Mouse (Mus musculus) lung, embryonic 15.5 days (tissue): ENCODE measurements at regions not wholly inside any gene's neighbourhood (a gene's known extent, or its start where the extent isn't known, plus 50 kb on each side); places are given as distances from the start of the nearest gene placed in this dataset.
"Not testable (repeated sequence)": the region's sequence is repeated elsewhere in the genome, so short reads cannot be mapped to it uniquely, and the experiment has no call there.

Source experiments
- ATAC-seq: fragments of 200-750 bp; cut with Nextera tagmentation; 2 replicates; pipeline ENCODE4 v1.8.0; 2017; ENCODE audit warnings: moderate number of reproducible peaks, borderline replicate concordance; ENCODE audit not compliant: low FRiP score, low TSS enrichment; ENCODE audit errors: extremely low read depth
- H3K27ac ChIP-seq: fragments of 300-500 bp; sonication (generic); 2 replicates; pipeline ENCODE4 v1.5.1; 2015; ENCODE audit warnings: moderate library complexity, mild to moderate bottlenecking, inconsistent platforms
- H3K27me3 ChIP-seq: fragments of 300-500 bp; sonication (generic); 2 replicates; pipeline ENCODE4 v1.6.1; 2015; ENCODE audit warnings: inconsistent platforms
- H3K36me3 ChIP-seq: fragments of 300-500 bp; sonication (generic); 2 replicates; pipeline ENCODE4 v1.6.1; 2015; ENCODE audit warnings: inconsistent platforms
- H3K4me1 ChIP-seq: fragments of 300-500 bp; sonication (generic); 2 replicates; pipeline ENCODE4 v1.6.1; 2015; ENCODE audit warnings: inconsistent platforms
- H3K4me2 ChIP-seq: fragments of 300-500 bp; sonication (generic); 2 replicates; pipeline ENCODE4 v1.6.1; 2015; ENCODE audit warnings: inconsistent platforms, mild to moderate bottlenecking, moderate library complexity
- H3K4me3 ChIP-seq: fragments of 300-500 bp; sonication (generic); 2 replicates; pipeline ENCODE4 v1.5.1; 2015; ENCODE audit warnings: mild to moderate bottlenecking, inconsistent platforms
- H3K9ac ChIP-seq: fragments of 300-500 bp; sonication (generic); 2 replicates; pipeline ENCODE4 v1.6.1; 2015; ENCODE audit warnings: inconsistent platforms
- H3K9me3 ChIP-seq: fragments of 300-500 bp; sonication (generic); 2 replicates; pipeline ENCODE4 v1.6.1; 2016; ENCODE audit warnings: inconsistent platforms
- WGBS: fragments of 180-500 bp; shearing (Covaris S2); methylation state at CpG from one replicate; pipeline ENCODE4 v1.1.7; 2015; 5-methylcytosine and 5-hydroxymethylcytosine counted together

DNA sequence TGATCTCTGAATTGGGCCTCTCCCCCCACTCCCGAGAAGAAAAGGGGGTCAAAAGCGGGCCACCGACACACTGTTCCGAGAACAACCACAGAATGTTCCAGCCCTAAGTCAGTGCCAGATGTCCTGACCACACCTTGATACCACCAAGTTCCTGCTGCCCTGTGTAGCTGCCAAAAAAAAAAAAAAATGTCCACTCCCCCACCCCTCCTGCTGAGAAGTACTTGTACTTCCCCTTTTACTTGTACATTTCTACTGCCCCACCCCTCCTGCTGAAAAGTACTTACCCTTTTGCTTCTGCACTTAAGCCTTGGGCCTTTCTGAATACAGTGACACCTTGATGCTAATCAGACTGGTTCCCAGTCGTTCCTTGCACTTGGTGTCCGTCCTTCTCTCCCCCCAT lies 299.7 kb upstream of the Lrrn1 start:
- H3K27me3 ChIP-seq, ATAC-seq, H3K27ac ChIP-seq, H3K4me3 ChIP-seq, H3K9ac ChIP-seq, H3K4me2 ChIP-seq, H3K36me3 ChIP-seq, H3K4me1 ChIP-seq, H3K9me3 ChIP-seq: not testable (repeated sequence)
- 80% methylated on average over 6 of the region's 6 CpGs for WGBS

DNA sequence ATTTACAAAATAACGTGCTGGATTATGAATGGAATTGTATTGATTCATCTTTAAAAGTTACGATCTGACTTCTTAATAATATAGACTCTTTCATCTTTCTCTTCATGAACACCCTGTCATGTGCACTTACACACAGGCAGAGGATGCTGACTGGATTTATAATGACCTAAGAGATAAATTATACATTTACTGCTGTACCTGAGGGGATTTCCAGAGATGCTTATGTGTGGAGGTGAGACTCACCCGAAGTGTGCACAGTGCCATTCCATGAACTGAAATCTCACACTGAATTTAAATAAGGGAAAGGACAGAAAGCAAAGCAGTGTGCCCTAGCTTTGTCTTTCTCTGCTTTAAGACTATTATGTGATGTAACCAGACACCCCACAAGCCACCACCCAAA lies 291.9 kb upstream of the Lrrn1 start:
- no peak overlapping the region for H3K27ac ChIP-seq
- 68% methylated on average over 3 of the region's 3 CpGs for WGBS
- no peaks in the 10 kb centered on the region for H3K27me3 ChIP-seq
- no peaks in the 10 kb centered on the region for H3K36me3 ChIP-seq
- no peak for ATAC-seq
- no peaks in the 10 kb centered on the region for H3K4me1 ChIP-seq
- no peak overlapping the region for H3K4me2 ChIP-seq
- H3K9ac ChIP-seq: no peak overlapping the region
- no peak overlapping the region for H3K4me3 ChIP-seq
- H3K9me3 ChIP-seq: no peaks in the 10 kb centered on the region

DNA sequence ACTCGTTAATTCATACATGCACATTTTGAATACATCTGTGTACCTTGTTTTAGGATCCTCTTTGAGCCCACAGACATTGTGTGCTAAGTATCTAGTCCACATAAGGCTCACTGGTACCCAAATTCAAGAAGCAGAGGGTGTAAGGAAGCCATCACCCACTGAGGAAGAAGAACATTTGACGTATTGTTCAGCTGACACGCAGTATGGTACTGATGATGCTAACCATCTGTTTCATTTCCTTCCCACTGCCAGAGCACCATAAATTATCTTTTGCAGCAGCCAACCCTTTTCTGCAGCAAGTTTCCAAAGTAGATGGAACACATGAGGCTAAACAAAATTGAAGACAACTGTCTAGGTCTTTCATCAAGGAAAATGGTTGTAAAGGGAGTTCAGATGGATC lies 285.6 kb upstream of the Lrrn1 start:
- 53% methylated on average over 3 of the region's 3 CpGs for WGBS

DNA sequence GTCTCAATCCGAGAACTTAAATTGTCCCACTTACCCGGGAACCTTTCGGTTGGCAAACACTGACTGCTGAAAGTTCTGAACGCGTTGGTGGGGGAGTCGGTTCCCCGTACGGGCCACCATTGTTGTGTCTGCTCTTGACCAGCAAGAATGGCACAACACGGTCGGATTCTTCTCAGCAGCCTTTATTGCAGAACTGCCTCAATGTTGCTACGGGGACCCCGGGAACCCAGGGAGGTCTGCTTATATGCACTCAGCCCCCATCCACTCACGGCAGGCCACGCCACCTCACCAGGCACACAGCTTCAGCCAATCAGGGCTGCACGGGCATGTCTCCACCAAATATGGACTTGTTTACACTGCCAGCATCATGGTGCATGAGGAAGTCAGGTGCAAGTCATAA lies 249.2 kb upstream of the Lrrn1 start:
- Histone ChIP-seq H3K9ac (no peak overlapping the region), H3K36me3 (no peaks in the 10 kb centered on the region), H3K4me2 (no peak overlapping the region), H3K4me3 (no peak overlapping the region), H3K27me3 (no peaks in the 10 kb centered on the region), H3K27ac (no peak overlapping the region), H3K4me1 (no peaks in the 10 kb centered on the region), H3K9me3 (no peaks in the 10 kb centered on the region)
- ATAC-seq: no peak
- WGBS: 90% methylated on average over 15 of the region's 15 CpGs

More for the DNA sequence above, 285.6 kb upstream of the Lrrn1 start:
- Histone ChIP-seq H3K4me1 (no peaks in the 10 kb centered on the region), H3K27me3 (no peaks in the 10 kb centered on the region), H3K36me3 (no peaks in the 10 kb centered on the region), H3K4me3 (no peak overlapping the region), H3K9ac (no peak overlapping the region), H3K4me2 (no peak overlapping the region), H3K9me3 (no peaks in the 10 kb centered on the region), H3K27ac (no peak overlapping the region)
- ATAC-seq: no peak

DNA sequence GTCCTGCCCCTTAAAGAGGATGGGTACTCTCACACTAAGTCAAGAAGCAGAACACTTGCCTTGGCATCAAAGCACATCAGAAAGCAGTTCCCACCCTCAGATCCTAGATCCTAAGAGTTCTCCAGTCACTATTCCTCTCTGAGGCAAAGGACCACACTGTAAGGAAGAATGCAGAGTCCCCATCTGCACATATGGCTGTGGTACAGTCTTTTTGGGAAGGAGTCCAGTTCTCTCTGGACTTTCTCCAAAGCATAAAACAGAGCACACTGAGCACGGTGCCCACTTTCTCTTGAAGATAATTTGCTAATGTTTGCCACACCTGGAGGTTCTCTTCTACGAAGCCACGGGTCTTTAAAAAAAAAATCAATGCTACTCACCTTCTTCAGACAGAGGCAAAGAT lies 238.7 kb upstream of the Lrrn1 start:
- Histone ChIP-seq H3K4me1 (no peaks in the 10 kb centered on the region), H3K27me3 (no peaks in the 10 kb centered on the region), H3K36me3 (no peaks in the 10 kb centered on the region), H3K9ac (no peak overlapping the region), H3K9me3 (no peaks in the 10 kb centered on the region), H3K27ac (no peak overlapping the region), H3K4me2 (no peak overlapping the region), H3K4me3 (no peak overlapping the region)
- 63% methylated on average over 3 of the region's 3 CpGs for WGBS
- ATAC-seq: no peak

DNA sequence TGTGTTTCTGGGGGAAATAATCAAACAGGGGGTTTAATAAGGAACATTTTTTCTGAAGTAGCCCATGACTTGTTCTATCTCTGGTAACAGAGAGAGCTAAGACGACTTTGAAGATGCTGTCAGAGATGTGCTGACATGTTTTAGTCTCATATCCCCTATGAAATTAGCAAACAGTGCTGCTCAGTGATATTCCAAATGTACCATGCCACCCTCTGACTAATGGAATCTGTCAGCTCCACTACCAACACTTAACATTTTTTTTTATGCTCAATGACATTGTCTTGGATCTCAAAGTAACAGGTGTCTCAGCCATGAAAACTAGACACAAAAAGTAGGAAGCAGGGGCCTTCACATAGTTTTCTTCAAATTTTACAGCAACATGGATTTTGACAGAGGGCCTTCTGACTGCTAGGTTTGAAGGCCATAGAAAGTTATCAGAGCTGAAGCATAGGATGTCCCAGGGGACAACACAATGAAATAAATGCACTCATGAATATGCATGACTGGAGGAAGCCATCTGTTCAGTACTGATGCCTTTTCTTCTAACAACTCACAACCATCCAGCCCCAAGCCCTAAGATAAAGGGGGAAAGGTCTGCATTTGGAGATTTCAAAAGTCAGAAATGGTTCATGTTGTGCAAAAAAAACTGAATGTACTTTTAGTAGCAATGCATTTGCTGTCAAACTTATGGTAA lies 225.7 kb upstream of the Lrrn1 start:
- Histone ChIP-seq H3K36me3 (no peaks in the 10 kb centered on the region), H3K4me1 (no peaks in the 10 kb centered on the region), H3K9ac (no peak overlapping the region), H3K27me3 (no peaks in the 10 kb centered on the region), H3K27ac (no peak overlapping the region), H3K4me2 (no peak overlapping the region), H3K4me3 (no peak overlapping the region), H3K9me3 (no peaks in the 10 kb centered on the region)
- WGBS: 71% methylated on average over 1 of the region's 1 CpGs
- ATAC-seq: no peak

DNA sequence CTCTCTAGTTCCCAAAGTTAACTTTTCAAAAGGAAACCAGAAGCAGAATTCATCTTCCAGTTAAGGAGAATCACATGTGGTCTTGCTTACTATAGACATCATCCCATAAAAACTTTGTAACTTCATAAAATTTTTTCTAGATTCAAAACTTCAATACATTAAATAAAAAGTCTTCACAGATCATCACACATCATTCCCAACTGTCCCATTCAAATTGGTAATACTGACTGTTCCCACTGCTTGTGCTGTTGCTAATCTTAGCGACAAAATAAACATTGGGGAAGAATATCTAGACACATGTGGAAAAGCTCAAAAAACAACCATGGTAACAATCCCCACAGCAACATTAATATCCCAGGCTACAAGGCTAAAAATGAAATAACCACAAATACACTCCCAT lies 210.0 kb upstream of the Lrrn1 start:
- no peak overlapping the region for H3K9ac ChIP-seq
- ATAC-seq: no peak
- no peaks in the 10 kb centered on the region for H3K27me3 ChIP-seq
- no peaks in the 10 kb centered on the region for H3K9me3 ChIP-seq
- no peak overlapping the region for H3K27ac ChIP-seq
- H3K4me2 ChIP-seq: no peak overlapping the region
- WGBS: 59% methylated on average over 1 of the region's 1 CpGs
- H3K4me1 ChIP-seq: no peaks in the 10 kb centered on the region
- H3K4me3 ChIP-seq: no peak overlapping the region
- H3K36me3 ChIP-seq: no peaks in the 10 kb centered on the region

DNA sequence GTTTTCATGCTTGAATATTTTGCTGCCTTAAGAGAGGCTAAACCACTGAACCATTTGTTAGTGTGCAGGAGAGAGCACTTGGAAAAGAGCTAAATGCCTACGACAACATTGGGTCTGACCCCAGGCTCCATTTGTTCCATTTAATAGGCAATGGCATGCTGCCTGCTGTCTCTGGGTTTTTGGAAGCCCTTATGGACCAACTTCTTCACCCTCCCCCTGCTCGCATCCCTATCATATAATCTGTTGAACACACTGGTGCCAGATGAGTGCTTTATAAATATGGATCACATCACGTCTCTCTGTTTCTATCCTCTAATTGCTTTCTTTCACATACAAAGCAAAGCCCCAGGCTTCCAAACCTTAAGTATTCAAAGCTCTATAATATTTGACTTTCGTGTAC lies 179.1 kb upstream of the Lrrn1 start:
- H3K9ac ChIP-seq: no peak overlapping the region
- no peaks in the 10 kb centered on the region for H3K9me3 ChIP-seq
- H3K36me3 ChIP-seq: no peaks in the 10 kb centered on the region
- no peaks in the 10 kb centered on the region for H3K27me3 ChIP-seq
- H3K4me3 ChIP-seq: no peak overlapping the region
- no peak for ATAC-seq
- 73% methylated on average over 4 of the region's 4 CpGs for WGBS
- H3K4me2 ChIP-seq: no peak overlapping the region
- H3K27ac ChIP-seq: no peak overlapping the region
- H3K4me1 ChIP-seq: no peaks in the 10 kb centered on the region

DNA sequence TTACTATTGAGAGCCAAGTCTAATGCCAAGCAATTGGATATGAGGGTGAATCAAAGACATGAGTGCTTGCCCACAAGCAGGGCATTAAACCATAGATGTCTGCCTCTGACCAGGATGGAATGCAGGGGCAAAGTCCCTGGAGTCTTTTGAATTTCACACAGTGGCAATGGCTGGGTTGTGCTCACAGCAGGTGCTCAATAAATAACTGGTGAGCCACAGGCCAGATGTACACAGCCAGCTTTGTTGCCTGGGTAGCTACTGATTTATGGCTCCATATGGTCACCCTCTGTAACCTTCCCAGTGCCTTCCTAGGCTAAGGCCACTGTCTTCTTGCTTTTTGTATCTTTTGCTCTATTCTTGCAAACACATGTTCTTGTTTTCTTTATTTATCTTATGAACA lies 154.3 kb upstream of the Lrrn1 start:
- no peaks in the 10 kb centered on the region for H3K36me3 ChIP-seq
- H3K27ac ChIP-seq: no peak overlapping the region
- no peak overlapping the region for H3K4me2 ChIP-seq
- no peak overlapping the region for H3K4me3 ChIP-seq
- no peaks in the 10 kb centered on the region for H3K27me3 ChIP-seq
- H3K4me1 ChIP-seq: no peaks in the 10 kb centered on the region
- no peak for ATAC-seq
- H3K9ac ChIP-seq: no peak overlapping the region
- H3K9me3 ChIP-seq: no peaks in the 10 kb centered on the region

DNA sequence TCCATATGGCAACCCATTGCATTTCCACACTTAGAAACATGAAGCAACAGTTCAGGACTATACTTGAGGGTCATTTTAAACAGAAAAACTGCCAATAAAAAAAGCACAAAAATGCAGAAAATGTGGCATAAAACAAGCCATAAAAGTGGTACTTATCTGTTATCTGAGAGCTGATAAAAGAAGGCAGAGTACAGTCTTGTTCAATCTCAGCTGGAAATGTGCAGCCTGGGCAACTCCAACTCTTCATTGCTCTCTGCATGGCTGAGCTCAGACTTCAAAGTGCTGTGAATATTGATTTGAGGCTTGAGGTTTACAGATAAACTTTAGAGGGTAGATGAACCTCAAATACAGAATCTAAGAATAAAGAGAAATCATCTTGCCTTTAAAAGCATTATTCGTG lies 151.1 kb upstream of the Lrrn1 start:
- Histone ChIP-seq H3K36me3 (no peaks in the 10 kb centered on the region), H3K9me3 (no peaks in the 10 kb centered on the region), H3K27ac (no peak overlapping the region), H3K4me1 (no peaks in the 10 kb centered on the region), H3K9ac (no peak overlapping the region), H3K4me3 (no peak overlapping the region), H3K27me3 (no peaks in the 10 kb centered on the region), H3K4me2 (no peak overlapping the region)
- ATAC-seq: no peak
- 67% methylated on average over 1 of the region's 1 CpGs for WGBS

DNA sequence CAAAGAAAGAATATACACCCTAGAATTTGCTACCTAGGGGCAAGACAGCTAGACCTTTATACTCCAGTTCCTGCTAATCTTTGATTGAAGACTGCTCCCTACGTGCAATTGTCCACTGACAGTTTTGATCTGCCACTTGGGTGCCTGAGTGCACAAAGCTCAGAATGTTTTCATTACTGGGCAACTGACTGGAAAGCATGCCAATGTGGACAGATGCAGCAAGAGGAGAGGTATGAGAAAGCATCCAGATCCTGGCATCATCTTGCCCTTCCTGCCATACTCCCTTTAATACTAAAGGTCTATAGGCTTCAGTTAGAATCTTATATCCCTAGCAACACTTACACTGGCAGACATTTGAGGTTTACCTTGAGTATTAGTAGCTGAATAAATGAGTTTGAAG lies 148.9 kb upstream of the Lrrn1 start:
- no peak for ATAC-seq
- Histone ChIP-seq H3K4me2 (no peak overlapping the region), H3K36me3 (no peaks in the 10 kb centered on the region), H3K4me1 (no peaks in the 10 kb centered on the region), H3K4me3 (no peak overlapping the region), H3K9me3 (no peaks in the 10 kb centered on the region), H3K27ac (no peak overlapping the region), H3K9ac (no peak overlapping the region), H3K27me3 (no peaks in the 10 kb centered on the region)
- WGBS: 41% methylated on average over 1 of the region's 1 CpGs

DNA sequence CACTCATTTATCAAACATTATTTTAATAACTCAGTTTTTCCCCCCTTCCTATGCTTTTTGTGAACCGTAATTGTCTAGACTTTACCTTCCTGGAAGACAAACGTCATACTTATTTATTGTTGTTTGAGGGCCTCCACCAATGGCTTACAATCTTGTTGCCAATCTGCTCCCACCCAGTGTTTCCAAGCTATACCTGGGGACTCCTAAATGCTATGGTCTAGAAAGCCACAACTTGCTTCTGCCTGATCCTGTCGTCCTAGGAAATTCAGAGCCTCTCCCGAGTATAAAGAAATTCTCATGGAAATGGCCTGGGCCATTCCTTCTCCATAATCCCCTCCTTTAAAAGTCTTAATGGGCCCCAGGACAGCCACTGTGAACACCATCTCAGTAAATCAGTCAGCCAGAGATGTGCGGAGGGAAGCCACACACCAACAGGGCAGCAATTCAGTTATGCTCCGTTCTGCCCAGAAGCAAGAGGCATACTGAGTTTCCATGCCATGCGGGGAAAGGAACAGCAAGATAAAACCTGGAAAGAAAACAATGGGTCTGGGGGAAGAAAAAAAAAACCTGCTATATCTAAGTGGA lies 143.4 kb upstream of the Lrrn1 start:
- Histone ChIP-seq H3K4me3 (no peak overlapping the region), H3K9me3 (no peaks in the 10 kb centered on the region), H3K4me2 (no peak overlapping the region), H3K36me3 (no peaks in the 10 kb centered on the region), H3K27me3 (no peaks in the 10 kb centered on the region), H3K27ac (no peak overlapping the region), H3K4me1 (no peaks in the 10 kb centered on the region), H3K9ac (no peak overlapping the region)
- 74% methylated on average over 7 of the region's 7 CpGs for WGBS
- ATAC-seq: no peak

DNA sequence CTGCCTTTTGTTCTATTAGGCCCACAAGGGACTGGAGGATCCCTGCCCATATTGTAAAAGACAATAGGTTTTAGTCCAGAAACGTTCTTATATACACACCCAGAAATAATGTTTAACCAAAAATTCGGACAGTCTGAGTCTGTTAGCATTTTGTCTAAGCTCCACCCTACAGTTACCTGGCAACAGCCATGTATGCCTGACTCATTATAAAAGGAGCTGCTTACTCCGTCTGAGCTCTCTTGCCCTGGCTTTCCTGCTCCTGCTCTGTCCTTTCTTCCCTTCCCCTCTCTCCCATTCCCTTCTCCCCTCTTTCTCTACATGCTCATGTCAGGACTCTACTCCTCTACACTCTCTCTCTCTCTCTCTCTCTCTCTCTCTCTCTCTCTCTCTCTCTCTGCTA lies 139.7 kb upstream of the Lrrn1 start:
- WGBS: 35% methylated on average over 3 of the region's 3 CpGs
- Histone ChIP-seq H3K4me2 (no peak overlapping the region), H3K36me3 (no peaks in the 10 kb centered on the region), H3K9ac (no peak overlapping the region), H3K27ac (no peak overlapping the region), H3K4me3 (no peak overlapping the region), H3K27me3 (no peaks in the 10 kb centered on the region), H3K4me1 (no peaks in the 10 kb centered on the region), H3K9me3 (no peaks in the 10 kb centered on the region)
- no peak for ATAC-seq
